Mouse (Mus musculus) thymus, adult 2 months (tissue): Measurements from ENCODE around the gene Fah. TPM values are rescaled to one million over a fixed set of nuclear protein-coding genes. Genes with fewer than 3 reads are reported as not detected.

Experiments
- DNase-seq: peaks from one replicate; pipeline ENCODE4 v3.0.0; 2021
- H3K27ac ChIP-seq: fragments of 200-500 bp; 2 replicates; pipeline ENCODE4 v1.5.1; 2012; ENCODE audit warnings: low read length, control low read depth; ENCODE audit not compliant: control insufficient read depth, insufficient read depth
- H3K27me3 ChIP-seq: fragments of 200-500 bp; 2 replicates; pipeline ENCODE4 v1.6.1; 2012; ENCODE audit warnings: mild to moderate bottlenecking, low read length, moderate library complexity, mixed read lengths; ENCODE audit not compliant: control insufficient read depth, insufficient read depth
- H3K36me3 ChIP-seq: fragments of 200-500 bp; 2 replicates; pipeline ENCODE4 v1.6.1; 2012; ENCODE audit warnings: mild to moderate bottlenecking, low read length, moderate library complexity; ENCODE audit not compliant: control insufficient read depth, insufficient read depth
- H3K4me1 ChIP-seq: fragments of 200-500 bp; replicated peaks from 2 replicates; pipeline ENCODE4 v1.6.1; 2012; ENCODE audit warnings: low read length; ENCODE audit not compliant: control insufficient read depth, insufficient read depth
- H3K4me3 ChIP-seq: fragments of 200-500 bp; 2 replicates; pipeline ENCODE4 v1.5.1; 2012; ENCODE audit warnings: mild to moderate bottlenecking, low read length, control low read depth, moderate library complexity; ENCODE audit not compliant: control insufficient read depth, insufficient read depth
- CTCF ChIP-seq: fragments of 200-500 bp; IDR thresholded peaks from 2 replicates; pipeline ENCODE4 v1.5.1; 2012; ENCODE audit warnings: mild to moderate bottlenecking, control low read depth, low read length, moderate library complexity, borderline replicate concordance; ENCODE audit not compliant: control insufficient read depth, poor library complexity, insufficient read depth; ENCODE audit errors: extremely low read depth
- POLR2A ChIP-seq: fragments of 200-500 bp; IDR thresholded peaks from 2 replicates; pipeline ENCODE4 v1.6.1; 2012; ENCODE audit warnings: mild to moderate bottlenecking, low read length, control low read depth, moderate library complexity; ENCODE audit not compliant: control insufficient read depth, poor library complexity, insufficient read depth; ENCODE audit errors: extremely low read depth
- WGBS: fragments of 180-500 bp; shearing (Covaris S2); methylation state at CpG from one replicate; pipeline ENCODE4 v1.1.7; 2018; 5-methylcytosine and 5-hydroxymethylcytosine counted together
- polyA plus RNA-seq: library from polyadenylated mRNA; depleted of rRNA; stranded (reverse); fragments of >200 nt; gene quantifications from 2 replicates; pipeline ENCODE4 v1.2.3, GENCODE M21; 2012; rRNA removed

Gene Fah
- polyA plus RNA-seq = 17.5 and 19.5 TPM in 2 replicates

- Histone ChIP-seq H3K27me3 (no peaks in the 10 kb centered on the region), H3K27ac (no peak within 1 kb of the TSS; the same call in 1 of the 2 replicates), H3K4me3 (peak within 1 kb of the TSS; percentile 60), H3K4me1 (peaks cover 16% of the 10 kb centered on the region), H3K36me3 (no peaks in the 10 kb centered on the region)
- DNase-seq = no peak
- 28% methylated on average over 10 of the region's 10 CpGs for WGBS
- TF ChIP-seq POLR2A (no peak), CTCF (no peak)
These were observed at the start of gene Fah for GRCm38 (mm10) chr7:84606293-84606749. TSS of gene Fah (minus strand) at chr7:84606722.

- TF ChIP-seq POLR2A (no peak), CTCF (no peak)
- DNase-seq = no peak
- Histone ChIP-seq H3K36me3 (no peaks in the 10 kb centered on the region), H3K4me1 (no peaks in the 10 kb centered on the region), H3K27me3 (no peaks in the 10 kb centered on the region), H3K4me3 (no peak overlapping the region), H3K27ac (no peak overlapping the region)
- 90% methylated on average over 2 of the region's 2 CpGs for WGBS
These were observed 46.2 kb upstream of the Fah start for GRCm38 (mm10) chr7:84652740-84653139.

DNA sequence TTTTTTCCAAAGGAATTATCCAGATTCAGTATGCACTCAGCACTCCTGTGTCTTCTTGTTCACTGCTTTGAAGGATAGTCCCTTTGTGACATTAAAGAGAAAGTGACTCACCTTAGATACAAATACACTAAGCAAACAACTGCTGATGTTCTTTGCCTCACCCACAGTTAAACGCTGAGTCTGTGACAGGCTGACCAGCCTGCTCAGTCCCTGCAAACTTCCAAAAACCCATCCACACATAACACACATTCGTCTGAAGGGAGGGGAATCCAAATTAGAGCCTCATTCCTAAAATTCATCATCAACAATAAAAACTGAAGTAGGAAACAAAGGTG lies 45.4 kb upstream of the Fah start:
- TF ChIP-seq CTCF (no peak), POLR2A (no peak)
- H3K27ac ChIP-seq = peak overlapping the region; percentile 47; the same call in 1 of the 2 replicates
- no peaks in the 10 kb centered on the region for H3K36me3 ChIP-seq
- H3K4me3 ChIP-seq = no peak overlapping the region
- H3K27me3 ChIP-seq = no peaks in the 10 kb centered on the region
- WGBS = 97% methylated on average over 2 of the region's 2 CpGs
- no peak for DNase-seq
- H3K4me1 ChIP-seq = no peaks in the 10 kb centered on the region

DNA sequence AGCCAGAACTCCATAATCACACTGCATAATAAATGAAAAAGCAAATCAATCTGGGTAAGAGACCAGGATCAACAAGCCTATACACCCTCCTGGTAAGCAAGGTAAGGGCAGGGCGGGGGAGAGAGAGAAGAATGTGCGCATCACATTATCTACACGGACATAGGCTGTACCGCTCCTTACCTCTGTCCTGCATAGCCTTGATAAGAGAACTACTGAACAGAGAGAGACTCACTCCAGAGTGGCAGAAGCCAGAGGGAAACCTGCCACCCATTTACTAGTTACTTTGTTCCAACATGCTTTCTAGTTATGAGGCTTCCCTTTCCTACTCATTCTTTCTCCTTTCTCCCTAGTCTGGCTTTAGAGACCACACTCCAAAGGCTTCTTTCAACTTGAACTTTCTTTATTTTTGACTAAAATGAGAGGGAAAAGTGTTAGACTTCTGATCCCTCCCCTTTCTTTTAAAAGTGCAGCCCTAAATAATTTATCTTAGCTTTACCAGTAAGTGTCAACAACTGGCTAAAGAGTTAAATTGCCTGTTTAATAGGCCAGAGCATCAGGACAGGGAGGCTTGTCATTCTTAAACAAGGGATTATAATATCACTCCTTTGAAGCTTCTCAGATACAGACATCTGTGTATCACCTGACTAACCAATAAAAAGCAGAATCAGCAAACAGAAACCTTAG lies 44.9 kb upstream of the Fah start:
- 98% methylated on average over 4 of the region's 4 CpGs for whole genome bisulfite sequencing
- no peak overlapping the region for H3K27ac ChIP-seq
- H3K4me3 ChIP-seq = no peak overlapping the region
- DNase-seq = no peak
- no peak for TF ChIP-seq POLR2A
- H3K4me1 ChIP-seq = no peaks in the 10 kb centered on the region
- H3K36me3 ChIP-seq = no peaks in the 10 kb centered on the region
- H3K27me3 ChIP-seq = no peaks in the 10 kb centered on the region

DNA sequence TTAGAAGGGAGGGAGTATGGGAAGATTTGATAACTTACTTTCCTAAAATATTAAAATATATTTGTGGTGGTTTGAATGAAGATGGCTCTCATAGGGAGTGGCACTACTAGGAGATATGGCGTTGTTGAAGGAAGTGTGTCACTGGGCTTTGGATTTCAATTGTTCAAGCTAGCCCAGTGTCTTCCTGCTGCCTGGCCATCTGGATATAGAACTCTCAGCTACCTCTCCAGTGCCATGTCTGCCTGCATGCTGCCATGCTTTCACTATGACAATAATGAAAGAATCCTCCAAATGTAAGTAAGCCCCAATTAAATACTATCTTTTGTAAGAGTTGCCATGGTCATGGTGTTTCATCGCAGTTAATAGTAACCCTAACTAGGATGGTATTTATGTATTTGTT lies 42.5 kb upstream of the Fah start:
- Histone ChIP-seq H3K4me3 (no peak overlapping the region), H3K36me3 (no peaks in the 10 kb centered on the region), H3K27me3 (no peaks in the 10 kb centered on the region), H3K27ac (no peak overlapping the region), H3K4me1 (no peaks in the 10 kb centered on the region)
- DNase-seq = no peak
- WGBS = 96% methylated on average over 2 of the region's 2 CpGs
- TF ChIP-seq CTCF (no peak), POLR2A (no peak)

GRCm38 (mm10) chr7:84646256-84646655 lies 39.7 kb upstream of the Fah start:
- no peak for DNase-seq
- Histone ChIP-seq H3K4me3 (no peak overlapping the region), H3K4me1 (no peaks in the 10 kb centered on the region), H3K27me3 (no peaks in the 10 kb centered on the region), H3K36me3 (no peaks in the 10 kb centered on the region), H3K27ac (no peak overlapping the region)
- TF ChIP-seq POLR2A = no peak
- TF ChIP-seq CTCF = no peak
- WGBS = 94% methylated on average over 1 of the region's 1 CpGs
